8 mouse cellular contexts compared by ENCODE assay signal in genomic region chr5:96917596-96918258, GRCm38 (mm10).
A peak's percentile ranks its signal among the peaks of the same experiment; 100 is the strongest.
DNase-seq lines count a peak whose midpoint lies in the region; ATAC-seq lines count a peak whose summit lies in the region.

No protein-coding gene starts in this region.

- peak; percentile 43 to 61 for DNase-seq in cerebellum, postnatal 14 days
- DNase-seq in spleen, postnatal 36 days (ENCODE audit: low spot score in 2 of 2) = peak; percentile 45 to 57
- DNase-seq in spleen, postnatal 14 days (ENCODE audit: low spot score in 2 of 2) = no peak
- no peak for DNase-seq in ovary, postnatal 36 days (ENCODE audit: low spot score)

- no peak overlapping the region for H3K4me3 ChIP-seq in lung, embryonic 15.5 days
- no peak overlapping the region for H3K4me3 ChIP-seq in stomach, embryonic 16.5 days (replicated peaks; ENCODE audit: low read length)

- no peak overlapping the region for H3K9ac ChIP-seq in lung, embryonic 15.5 days
- H3K9ac ChIP-seq in stomach, embryonic 16.5 days (ENCODE audit: low read length) = no peak overlapping the region

- H3K4me2 ChIP-seq in lung, embryonic 15.5 days = peak overlapping the region; percentile 32; the same call in 1 of the 2 replicates
- H3K4me2 ChIP-seq in stomach, embryonic 16.5 days (ENCODE audit: low read depth, low read length) = no peak overlapping the region

- peaks cover 26% of the 10 kb centered on the region for H3K4me1 ChIP-seq in lung, embryonic 15.5 days
- peaks cover 23% of the 10 kb centered on the region for H3K4me1 ChIP-seq in stomach, embryonic 16.5 days (ENCODE audit: control insufficient read depth, insufficient read depth, low read length)

- no peak for ATAC-seq in cerebellum, adult (ENCODE audit: insufficient number of reproducible peaks, low FRiP score, low TSS enrichment)
- peak; percentile 63 for ATAC-seq in inflammation-experienced regulatory T-cells, adult 6 months
- ATAC-seq in lung, embryonic 15.5 days (ENCODE audit: borderline replicate concordance, extremely low read depth, low FRiP score, low TSS enrichment) = peak; percentile 41; the same call in 1 of the 2 replicates
- no peak for ATAC-seq in stomach, embryonic 16.5 days (ENCODE audit: insufficient read depth, low FRiP score)

- peak overlapping the region; percentile 87 for H3K27ac ChIP-seq in lung, embryonic 15.5 days
- H3K27ac ChIP-seq in stomach, embryonic 16.5 days (ENCODE audit: low read length) = peak overlapping the region; percentile 63; the same call in 1 of the 2 replicates

- 29% methylated on average over 10 of the region's 10 CpGs for WGBS in lung, embryonic 15.5 days
- 29% methylated on average over 10 of the region's 10 CpGs for WGBS in stomach, embryonic 16.5 days

- no peaks in the 10 kb centered on the region for H3K36me3 ChIP-seq in lung, embryonic 15.5 days
- H3K36me3 ChIP-seq in stomach, embryonic 16.5 days (ENCODE audit: control insufficient read depth, insufficient read depth, low read length) = no peaks in the 10 kb centered on the region

- no peaks in the 10 kb centered on the region for H3K27me3 ChIP-seq in lung, embryonic 15.5 days
- H3K27me3 ChIP-seq in stomach, embryonic 16.5 days (ENCODE audit: control insufficient read depth, insufficient read depth, low read length) = no peaks in the 10 kb centered on the region

- H3K9me3 ChIP-seq in lung, embryonic 15.5 days = no peaks in the 10 kb centered on the region
- no peaks in the 10 kb centered on the region for H3K9me3 ChIP-seq in stomach, embryonic 16.5 days (replicated peaks; ENCODE audit: control insufficient read depth, low read length)

Comparison
In these comparisons a context has a peak if more than half of its experiments do, and no peak if none do; other contexts are left out.
1. DNase-seq: peak in cerebellum, postnatal 14 days (2 of 2) and spleen, postnatal 36 days (2 of 2); none in spleen, postnatal 14 days (0 of 2) and ovary, postnatal 36 days (single experiment).
2. ATAC-seq: peak in inflammation-experienced regulatory T-cells, adult 6 months (single experiment) and lung, embryonic 15.5 days (single experiment); none in cerebellum, adult (single experiment) and stomach, embryonic 16.5 days (single experiment).